Mouse (Mus musculus): ENCODE measurements around the gene Mfap3l.
"Not testable (repeated sequence)": the region's sequence is repeated elsewhere in the genome, so short reads cannot be mapped to it uniquely, and the experiment has no call there.

Mfap3l gene

DNA sequence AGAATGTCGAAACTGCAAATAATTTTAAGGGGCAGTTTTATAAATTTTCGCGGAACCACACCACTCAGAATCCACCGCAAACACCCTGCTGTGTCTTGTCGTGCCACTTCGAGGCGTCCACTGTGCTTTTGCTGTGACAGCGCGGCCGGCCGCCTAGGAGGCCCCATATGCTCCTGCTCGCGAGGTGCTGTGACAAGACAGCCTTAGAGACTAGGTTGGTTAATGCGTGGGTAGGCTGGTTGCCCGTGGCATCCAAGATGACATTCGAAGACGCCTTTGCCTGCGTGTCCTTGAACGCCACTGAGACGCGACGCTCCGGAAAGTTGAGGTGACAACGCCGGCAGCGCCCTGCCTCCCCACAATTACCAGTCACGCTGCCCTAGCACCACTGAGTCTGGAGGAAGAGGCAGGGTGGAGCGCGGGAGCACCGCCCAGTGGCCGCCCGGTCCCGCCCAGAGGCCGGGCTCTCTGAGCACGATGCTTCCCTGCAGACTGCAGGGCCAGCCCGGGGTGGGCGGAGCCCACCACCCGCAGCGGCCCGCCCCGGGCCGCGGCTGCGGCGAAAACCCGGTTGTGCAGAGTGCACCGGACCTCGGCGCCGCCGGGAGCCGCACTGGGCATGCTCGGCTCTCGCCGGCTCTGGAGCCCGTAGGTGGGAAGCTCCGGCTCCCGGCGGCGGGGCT is at the start of gene Mfap3l:
Mfap3l (plus strand) TSS at position 578 of the 683 bp plus-strand sequence.
- DNase-seq, result peak; percentile 90 to 94

GRCm38 (mm10) chr8:60583369-60583768 is 49.3 kb upstream of the Mfap3l start:
- DNase-seq, result no peak

DNA sequence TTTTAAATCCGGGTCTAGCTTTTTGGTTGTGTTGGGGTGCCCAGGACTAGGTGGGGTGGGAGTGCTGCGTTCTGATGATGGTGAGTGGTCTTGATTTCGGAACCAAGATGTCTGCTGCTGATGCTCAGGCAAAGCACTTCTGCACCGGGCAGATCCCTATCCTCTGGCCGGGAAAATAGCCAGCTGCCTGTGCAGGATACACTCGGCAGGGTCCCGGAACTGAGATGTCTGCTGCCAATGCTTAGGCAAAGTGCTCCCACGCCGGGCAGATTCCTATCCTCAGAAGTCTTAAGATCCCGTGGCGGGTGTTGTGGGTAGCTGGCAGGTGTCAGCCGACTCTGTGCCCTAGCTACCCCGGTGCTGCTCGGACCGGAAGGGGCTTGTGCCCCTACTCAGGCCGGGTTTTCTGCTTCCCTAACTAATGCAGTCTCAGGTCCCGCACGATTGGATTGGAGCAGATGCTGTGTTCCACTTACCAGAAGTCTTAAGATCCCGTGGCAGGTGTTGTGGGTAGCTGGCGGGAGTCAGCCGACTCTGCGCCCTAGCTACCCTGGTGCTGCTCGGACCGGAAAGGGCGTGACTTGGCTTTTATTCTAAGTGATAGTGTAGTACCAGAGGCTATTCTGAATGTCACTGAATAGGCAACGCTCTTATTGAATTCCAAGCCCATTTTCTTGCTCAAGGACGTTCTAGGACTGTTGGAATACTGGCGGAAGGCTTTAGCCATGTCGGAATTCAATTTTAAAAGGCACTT is 41.1 kb upstream of the Mfap3l start:
- not testable (repeated sequence) for DNase-seq

DNA sequence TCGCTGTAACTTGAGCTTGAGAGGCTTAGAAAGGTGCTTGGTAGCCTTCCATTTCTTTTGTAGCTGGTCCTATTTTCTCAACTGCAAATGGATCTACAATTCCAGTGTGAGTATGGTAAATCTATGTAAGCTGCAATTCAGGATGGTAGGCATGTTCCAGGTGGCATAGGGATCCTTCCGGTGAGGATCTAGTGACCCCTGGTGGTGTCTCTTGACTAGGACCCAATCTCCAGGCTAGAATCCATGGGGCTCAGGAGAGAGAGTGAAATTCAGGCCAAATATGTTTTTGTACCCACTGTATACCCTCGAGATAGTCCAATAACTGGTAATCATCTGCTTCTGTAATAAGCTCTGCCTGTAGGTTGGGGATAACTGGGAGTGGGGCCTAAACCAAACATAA is 37.9 kb upstream of the Mfap3l start:
- peak; percentile 41 to 45 for DNase-seq

DNA sequence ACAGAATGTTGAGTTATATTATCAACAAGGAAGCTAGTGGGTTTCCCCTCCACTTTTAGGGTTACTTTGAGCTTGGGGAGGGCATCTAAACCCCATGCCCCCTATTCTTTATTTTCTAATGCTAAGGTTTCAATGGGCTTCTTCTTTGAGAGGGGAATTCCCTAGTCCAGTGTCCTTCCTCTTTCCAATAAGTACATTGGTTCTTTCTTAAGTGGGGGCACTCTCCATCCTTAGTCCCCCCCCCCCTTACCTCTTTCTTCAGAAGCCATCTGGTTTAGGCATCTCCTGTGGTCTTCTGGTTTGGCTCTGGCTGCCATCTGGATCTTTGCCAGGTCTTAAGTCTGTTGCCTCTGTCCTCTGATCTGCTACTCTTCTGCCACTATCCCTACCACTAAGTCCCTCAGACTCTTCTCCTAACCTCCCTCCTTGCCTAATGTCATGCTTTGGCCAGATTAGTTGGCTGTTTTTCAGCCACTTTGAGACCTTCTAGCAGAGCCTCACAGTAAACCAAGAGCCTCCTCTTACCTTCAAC is 21.0 kb upstream of the Mfap3l start:
- DNase-seq, result peak; percentile 24

GRCm38 (mm10) chr8:60616928-60617327 is 15.7 kb upstream of the Mfap3l start:
- DNase-seq, result peak; percentile 72 to 80

- no peak for DNase-seq
Measured at GRCm38 (mm10) chr8:60621561-60621960, 11.1 kb upstream of the Mfap3l start.

- DNase-seq, result no peak
Measured at GRCm38 (mm10) chr8:60622056-60622455, 10.6 kb upstream of the Mfap3l start.

DNA sequence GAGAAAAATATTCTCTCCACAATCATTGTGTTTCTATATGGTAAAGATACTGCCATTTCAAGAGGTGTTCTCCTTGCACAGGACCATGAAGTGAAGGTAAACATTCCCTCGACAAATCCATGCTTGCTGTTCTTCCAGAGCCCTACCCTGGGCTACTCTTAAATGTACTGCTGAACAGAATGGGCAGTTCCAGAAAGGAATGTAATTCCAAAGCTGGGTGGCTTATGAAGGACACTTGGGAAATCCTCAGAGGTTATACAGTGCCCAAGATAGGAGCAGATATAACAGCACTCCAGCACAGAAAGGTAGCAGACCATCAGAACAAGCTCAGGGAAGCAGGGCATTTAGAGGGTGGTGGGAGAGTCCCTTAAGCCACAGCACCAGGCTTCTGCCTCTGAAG is 9.2 kb upstream of the Mfap3l start:
- no peak for DNase-seq

DNA sequence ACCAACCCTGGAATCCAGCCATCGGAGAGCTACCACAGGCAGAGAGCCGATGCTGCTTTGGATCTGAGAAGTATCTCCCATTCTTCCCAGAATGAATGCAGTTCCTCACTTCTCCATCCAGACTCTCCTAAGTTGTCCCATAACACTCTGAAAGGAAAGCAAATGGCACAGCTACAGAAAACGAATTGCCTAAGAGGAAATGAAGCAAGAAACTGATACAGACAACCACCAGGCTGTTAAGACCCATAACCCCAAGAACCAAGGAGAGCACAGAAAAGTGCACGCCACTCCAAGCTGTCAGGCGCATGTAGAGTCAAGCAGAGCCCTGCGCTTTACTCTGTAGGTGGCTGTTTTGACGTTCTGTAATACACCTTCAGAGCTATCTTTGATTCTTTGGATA is 7.9 kb upstream of the Mfap3l start:
- DNase-seq, result no peak

DNA sequence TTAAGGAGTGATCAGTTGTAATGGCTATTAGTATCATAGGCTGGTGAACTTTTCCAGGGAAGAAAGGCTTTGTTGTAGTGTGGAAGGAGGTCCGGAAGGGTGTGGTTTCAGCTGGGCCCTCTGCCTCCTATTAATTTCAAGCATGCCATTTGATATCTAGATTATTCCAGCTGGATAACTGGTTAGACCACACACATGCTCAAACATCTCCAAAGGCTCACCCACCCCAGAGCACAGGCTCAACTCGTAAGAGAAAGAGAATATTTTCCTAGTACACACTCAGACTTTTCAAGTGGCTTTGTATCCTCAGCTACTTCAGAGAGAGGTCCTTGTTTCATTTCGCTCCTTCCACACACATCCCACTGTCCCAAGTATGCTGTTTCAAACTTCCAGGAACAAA is 4.7 kb upstream of the Mfap3l start:
- DNase-seq, result no peak

DNA sequence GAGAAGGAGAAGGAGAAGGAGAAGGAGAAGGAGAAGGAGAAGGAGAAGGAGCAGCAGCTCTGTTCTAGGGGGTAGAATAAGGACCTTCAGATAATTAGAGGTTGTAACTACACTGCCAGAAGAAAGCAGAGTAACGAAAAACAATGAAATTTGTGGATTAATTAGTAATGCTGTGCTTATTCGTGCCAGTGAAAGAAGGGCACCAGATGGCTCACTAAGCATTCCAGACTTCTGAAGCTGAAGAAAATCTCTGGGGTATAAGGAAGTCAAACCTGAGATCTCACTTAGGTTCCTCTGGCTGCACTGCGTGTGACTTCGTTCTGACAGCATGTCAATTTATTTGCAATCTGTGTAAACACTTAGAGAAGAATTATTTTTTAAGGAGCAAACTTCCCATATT is 3.6 kb upstream of the Mfap3l start:
- DNase-seq, result no peak

GRCm38 (mm10) chr8:60631504-60631934 is 1.1 kb upstream of the Mfap3l start:
- DNase-seq, result peak; percentile 84 to 86

DNA sequence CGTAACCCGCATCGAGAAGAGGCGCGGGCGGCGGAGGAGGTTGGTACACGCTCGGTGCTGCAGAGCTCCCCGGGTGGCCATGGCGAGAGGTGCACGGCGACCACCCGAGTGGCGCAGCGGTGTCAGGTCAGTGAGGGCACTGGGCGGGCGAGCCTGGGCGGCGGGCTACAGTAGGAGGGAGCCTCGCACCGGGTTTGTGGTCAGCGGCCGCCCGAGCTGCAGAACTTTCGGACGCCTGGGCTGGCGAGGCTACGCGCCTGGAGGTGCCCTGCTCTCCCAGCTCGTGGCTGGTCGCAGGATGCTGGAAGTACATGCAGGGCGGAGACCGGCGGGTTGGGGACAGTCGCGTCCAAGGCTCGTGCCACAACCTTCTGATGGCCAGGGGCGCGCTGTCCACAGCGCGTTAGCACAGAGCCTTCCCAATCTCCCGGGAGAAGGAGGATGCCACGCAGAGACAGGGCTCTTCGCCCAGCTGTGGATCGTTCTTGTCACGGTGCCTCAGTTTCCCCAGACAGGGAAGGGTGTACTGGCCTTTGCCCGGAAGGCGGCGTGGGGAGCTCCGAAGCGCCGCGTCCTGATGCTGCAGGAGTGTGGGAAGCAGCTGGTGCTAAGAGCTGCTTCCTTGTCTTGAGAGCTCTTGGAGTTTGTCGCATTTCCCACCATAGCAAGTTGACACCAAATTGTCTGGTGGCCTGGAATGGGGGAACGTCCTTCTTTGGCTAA is 467 bp downstream of the Mfap3l start:
- DNase-seq, result no peak

DNA sequence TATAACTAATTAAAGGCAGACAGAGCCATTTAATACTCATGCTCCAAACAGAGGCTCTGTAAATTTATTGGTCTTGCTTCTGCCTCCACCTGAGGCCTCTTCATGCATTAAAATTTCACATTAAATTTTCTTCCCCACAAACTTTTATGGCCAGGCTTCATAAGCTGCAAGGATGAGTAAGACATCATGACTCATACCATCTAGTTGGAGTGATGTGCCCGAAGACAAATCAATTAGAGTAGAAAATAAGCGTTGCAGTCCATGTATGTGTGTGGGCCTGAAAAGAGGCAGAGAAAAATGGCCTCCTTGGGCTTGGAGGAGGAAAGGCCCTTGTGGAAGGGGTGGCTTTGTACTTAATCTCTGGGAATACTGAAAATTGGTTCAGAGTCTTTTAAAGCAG is 2.3 kb downstream of the Mfap3l start:
- DNase-seq, result no peak

DNA sequence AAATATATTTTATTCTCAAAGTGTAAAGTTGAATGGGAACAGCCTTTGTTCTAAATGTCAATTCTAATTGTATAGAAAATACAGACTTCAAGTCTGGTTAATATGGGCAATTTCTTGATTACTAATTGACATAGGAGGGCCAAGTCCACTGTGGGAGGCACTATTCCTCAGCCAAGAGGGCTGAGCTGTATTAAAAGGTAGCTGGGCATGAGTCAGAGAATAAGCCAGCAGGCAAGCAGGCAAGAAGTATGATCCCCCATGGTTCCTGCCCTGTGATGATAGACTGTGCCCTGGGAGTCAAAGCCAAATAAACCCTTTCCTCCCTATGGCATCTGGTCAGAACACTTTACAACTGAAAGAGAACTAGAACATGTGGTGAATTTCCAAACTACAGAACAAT is 3.2 kb downstream of the Mfap3l start:
- DNase-seq, result no peak

DNA sequence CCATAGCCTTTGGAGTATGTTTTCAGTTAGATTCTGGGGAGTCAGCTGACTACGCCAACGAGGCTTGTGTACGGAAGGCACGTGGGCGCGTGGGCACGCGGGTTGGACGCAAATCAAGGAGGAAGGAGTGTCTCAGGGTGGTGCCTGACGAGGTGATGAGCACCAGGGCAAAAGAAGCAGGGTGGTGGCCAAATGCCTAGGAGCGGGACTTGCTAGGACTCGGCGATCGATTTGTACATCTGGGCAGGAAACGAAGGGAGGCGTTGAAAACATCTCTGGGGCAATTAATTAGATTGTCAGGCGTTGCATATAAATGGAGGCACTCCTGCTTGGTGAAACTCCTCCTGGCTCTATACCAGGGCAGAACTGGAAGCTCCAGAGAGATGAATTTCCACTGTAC is 7.4 kb downstream of the Mfap3l start:
- no peak for DNase-seq

DNA sequence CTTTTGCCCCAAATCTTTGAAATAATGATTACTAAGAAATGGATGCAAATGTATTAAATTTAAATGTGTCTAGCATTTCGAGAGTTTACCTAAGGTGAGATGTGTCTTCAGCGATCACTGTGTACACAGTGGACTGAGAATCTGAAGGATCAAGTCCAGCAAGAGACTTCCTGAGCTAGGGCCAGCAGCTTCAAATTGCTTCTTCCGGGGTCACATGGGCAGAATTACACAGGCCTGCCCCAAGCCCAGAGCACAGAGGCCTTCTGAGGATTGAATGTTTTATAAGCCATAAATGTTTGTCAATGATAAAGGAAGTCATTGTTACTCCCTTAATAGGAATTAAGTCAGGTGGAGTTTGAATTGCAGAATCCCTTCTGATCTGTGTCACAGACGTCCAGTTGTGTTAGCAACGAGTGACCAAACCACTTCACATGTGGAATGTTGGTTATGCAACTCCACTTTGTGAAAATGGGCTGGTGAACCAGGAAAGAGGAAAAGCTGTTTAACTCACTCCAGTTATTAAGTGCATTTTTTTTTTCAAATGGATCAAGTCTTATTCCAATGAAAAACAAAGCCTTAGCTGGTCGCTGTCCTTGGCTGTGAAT is 10.9 kb downstream of the Mfap3l start:
- DNase-seq, result no peak

DNA sequence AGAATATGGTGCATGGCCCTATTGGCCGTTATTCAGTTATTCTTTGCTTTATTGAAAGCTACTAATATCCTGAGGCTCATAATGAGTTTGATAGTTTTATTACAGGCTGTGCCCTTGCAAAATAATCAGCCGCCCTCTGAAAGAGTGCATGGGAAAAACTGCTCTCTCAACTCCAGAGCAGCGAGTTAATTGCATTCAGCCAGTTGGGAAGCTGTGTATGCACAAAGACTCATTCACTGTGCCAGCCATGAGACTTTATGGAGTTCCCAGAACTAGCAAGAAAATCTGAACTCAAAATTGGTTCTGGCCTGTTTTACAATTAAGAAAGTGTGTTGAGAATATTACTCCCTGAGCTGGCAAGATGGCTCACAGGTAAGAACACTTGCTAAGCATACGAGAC is 12.5 kb downstream of the Mfap3l start:
- no peak for DNase-seq

DNA sequence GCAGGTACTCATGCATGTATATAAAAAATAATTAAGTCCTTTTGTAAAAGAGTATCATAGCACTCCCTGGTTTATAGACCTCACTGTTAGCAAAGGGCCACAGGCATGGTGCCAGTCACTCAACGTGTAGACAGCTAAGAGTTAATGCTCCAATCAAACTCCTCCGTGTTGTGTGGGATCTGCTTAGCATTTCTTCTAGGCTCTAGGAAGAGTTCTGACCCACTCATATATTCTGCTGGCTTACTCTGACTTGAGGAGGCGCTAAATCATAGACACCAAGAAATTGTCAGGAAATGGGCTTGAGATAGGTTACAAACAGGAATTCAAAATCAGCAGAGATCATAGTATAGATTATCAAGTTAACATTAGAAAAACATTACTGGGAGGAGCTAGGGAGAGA is 13.3 kb downstream of the Mfap3l start:
- no peak for DNase-seq

DNA sequence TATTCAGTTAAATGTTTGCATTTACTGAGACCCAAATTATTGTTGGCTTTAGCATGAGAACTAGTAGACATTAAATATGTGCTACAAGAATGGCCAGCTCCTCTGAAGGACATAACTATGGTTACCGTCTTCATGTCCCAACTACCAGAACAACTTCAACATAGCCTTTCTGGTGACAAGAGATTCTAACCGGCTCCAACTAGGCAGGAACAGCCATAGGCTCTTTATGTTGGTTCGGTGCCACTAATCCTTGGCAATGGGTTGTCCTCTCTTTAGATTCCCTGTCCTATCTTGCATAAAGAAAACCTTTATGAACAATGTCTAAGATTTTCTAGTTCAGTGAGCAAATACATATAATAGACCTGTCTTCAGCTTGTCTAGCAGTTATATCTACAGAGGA is 14.7 kb downstream of the Mfap3l start:
- DNase-seq, result no peak

DNA sequence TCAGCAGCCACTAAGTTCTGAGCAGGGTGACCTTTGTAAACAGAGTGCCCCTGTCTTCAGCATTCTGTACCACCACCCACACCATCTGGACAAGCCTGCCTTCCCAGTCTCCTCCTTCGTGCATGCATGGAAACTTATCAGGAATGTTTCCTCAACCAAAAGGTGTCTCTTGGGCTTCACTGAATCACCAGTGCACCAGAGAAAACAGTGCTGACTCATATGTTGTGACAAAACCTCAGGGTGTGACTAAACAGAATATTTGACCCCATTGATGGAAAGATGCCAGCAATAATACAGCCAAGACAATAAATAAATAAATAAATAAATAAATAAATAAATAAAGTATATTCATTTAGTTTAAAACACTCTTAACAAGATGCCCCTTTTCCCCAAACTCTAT is 16.5 kb downstream of the Mfap3l start:
- DNase-seq, result no peak

- DNase-seq, result no peak
Measured at GRCm38 (mm10) chr8:60650119-60650518, 17.5 kb downstream of the Mfap3l start.
